Mouse (Mus musculus) right cerebral cortex, postnatal 14 days (tissue): ENCODE data around the gene Xab2.

Experiments used
- DNase-seq: peaks from one replicate; pipeline ENCODE4 v3.0.0; 2022

Xab2 gene

DNA sequence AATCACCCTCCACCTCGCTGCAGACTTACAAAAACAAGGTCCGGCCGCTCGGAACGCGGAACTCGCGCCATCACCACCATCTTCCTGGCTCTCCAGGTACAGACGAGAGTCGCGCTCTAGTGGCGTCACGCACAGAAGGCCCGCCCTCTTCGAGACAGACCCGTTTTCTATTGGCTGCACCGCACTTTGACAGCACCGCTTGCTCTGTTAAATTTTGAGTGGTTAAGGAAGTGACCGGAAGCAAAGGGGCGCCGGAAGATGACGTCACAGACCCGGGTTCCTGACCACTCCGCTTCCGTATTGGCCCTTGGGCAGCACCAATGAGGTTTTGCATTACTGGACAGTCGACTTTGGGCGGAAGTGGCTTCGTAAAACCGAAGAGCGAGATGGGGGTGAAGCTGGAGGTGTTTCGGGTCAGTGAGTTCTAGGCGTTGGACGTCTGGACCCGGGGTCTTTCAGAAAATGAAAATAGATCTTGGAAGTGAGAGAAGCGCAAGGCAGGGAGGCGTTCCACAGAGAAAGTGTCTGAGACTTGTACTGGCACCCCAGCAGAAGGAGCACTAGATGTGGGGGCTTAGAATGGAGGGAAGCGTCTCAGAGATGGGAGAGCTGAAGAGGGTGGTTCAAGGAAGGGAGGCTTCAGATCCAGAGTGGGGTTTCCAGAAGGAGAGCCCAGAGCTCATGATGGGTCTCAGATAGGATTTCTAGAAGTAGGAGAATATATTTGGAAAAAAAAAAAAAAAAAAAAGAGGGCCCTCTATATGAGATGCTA is at the start of gene Xab2, which contains the start of gene Pet100:
TSS of gene Xab2 (minus strand) at position 118 of the 772 bp plus-strand sequence.
TSS of gene Pet100 (plus strand) at position 350 of the 772 bp plus-strand sequence.
- DNase-seq, result peak; percentile 98

DNA sequence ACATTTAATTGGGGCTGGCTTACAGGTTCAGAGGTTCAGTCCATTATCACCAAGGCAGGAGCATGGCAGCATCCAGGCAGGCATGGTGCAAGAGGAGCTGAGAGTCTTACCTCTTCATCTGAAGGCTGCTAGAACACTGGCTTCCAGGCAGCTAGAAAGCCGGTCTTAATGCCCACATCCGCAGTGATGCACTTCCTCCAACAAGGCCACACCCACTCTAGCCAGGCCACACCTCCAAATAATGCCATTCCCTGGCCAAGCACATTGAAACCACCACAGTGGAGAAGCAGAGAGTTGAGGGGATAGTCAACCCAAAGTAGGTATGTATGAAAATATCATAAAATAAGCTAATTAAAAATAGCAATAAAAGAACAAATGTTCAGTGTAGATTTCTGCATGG is 49.3 kb upstream of the Xab2 start:
- DNase-seq, result no peak

DNA sequence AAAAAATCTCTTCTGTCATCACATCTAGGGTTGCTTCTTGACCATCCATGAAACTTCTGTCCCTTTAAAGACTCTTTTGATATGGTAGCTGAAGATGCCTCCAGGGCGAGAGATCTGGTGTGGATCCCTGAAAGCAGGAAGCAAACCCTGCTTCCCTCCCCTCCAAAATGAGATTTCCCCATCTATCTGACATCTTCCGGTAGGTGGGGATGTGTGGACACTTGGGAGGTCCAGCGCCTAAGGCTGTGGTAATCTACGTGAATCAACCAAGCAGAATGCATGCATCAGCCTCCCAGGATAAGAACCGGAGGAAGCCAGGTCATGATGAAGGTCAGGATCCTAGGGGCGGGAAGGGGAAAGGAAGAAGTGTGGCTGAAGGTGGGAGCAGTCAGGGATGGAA is 44.4 kb upstream of the Xab2 start, which contains the start of gene Mcemp1:
TSS of gene Mcemp1 (plus strand) at position 248 of the 400 bp plus-strand sequence.
- DNase-seq, result no peak

DNA sequence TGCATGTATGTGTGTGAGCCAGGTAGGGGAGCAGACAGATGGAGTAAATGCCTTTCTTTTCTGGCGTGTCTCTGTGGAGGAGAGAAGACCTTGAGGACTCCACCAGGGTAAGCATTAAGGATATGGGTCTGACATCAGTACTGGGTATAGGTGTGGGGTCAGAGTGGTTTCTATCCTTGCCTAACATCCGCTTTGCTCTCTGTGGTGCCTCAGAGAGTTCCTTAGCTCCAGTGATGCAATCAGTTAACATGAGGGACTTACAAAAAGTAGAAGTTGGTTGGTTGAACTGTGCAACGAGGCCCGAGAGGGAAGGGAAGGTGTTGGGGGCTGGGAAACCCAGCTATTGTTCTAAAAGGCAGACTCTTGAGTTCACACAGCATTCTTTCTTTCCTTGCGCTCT is 43.3 kb upstream of the Xab2 start:
- DNase-seq, result no peak

DNA sequence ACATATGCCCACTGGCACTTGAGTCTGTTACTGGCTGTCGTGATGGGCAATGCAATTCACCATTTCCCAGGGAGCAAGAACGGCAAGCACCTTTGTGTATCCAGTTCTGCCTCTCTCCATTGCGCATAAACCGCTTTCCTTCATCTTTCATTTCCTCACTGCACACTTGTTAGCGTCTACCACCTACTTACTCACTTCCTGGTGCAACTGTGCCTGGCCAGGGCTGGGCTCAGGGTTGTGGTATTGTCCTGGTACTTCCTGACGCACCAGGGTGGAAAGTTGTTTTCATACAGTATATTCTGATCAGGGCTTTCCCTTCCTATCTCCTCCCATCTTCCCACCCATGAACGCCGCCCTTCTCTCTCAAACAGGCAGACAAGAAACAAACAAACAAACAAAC is 39.8 kb upstream of the Xab2 start:
- no peak for DNase-seq

DNA sequence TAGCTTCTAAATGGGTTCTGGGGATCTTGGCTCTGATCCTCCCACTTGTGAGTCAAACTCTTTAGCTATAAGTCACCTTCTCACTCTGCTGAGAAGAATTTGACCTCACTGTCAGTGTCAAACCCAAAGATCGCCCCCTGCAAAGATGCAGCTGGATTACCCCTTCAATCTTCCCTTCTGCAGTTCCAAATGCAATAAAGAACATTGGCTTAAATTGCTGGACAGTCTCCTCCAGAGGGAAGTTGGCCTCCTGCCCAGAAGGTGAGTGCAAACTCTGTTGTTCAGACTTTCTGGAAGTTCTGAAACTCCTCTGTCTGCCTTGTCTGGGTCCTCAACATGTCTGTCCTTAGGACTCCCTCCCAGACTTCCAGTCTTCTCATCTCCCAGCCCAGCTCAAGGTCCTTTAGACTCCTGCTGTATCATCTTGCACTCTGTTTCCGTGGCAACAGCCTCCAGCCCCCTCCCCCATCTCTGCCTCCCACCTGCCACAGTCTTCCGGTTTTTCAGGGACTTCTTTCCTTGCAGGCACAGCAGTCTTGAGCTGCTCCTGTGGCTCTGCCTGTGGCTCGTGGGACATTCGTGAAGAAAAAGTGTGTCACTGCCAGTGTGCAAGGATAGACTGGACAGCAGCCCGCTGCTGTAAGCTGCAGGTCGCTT is 35.7 kb upstream of the Xab2 start:
- DNase-seq, result peak; percentile 39

DNA sequence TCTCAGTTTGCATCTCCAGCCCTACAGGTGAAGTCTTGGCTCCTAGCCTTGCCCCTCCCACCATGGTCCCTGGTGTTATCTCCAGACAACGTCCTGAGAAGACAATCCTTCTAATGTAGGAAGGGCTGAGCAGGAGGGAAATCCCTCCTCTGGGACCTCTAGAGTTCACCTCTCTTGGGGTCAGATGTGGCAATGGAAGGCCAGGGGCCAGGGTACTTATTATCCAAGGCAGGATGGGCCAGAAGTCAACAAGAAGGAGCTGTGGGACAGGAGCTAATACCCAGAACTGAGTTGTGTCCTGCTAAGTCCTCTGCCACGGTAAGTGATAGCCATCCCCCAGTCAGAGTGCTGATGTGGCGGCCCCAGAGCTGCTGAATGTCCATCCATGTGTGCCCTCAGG is 34.4 kb upstream of the Xab2 start, which contains the start of gene Retn:
TSS of gene Retn (plus strand) at position 245 of the 400 bp plus-strand sequence.
- DNase-seq, result no peak

DNA sequence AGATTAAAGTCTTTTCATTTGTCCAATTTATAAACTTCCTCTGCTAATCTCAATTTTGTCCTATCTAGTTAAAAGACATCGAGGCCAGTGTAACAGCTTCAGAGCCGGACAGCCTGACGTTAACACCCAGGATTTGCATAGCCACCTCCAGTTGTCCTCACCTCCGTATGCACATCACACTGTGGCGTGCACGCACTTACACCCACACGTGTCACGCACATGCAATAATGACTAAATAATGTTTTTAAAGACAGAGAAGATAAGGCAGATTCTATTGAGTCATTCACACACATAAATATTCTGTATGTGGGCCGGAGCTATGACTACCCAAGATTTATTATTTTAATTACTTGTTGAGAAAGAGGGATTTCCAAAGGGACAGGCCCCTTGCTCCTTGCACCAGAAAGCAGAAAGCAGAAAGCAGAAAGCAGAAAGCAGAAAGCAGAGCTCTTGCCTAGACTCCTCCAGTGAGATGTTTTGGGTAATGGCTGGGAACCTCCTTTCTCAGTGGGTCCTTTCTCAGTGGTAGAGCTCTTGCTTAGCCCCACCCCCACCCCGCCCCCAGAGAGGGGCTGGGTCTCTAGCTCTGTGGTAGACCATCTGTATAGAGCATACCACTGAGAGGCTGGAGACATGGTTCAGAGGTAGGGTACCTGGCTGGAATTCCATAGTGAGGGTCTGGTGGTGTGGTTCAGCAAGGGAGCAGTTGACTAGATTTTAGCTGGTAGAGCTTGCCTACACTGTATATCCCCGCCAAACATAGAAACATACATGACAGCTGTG is 33.8 kb upstream of the Xab2 start:
- DNase-seq, result no peak

DNA sequence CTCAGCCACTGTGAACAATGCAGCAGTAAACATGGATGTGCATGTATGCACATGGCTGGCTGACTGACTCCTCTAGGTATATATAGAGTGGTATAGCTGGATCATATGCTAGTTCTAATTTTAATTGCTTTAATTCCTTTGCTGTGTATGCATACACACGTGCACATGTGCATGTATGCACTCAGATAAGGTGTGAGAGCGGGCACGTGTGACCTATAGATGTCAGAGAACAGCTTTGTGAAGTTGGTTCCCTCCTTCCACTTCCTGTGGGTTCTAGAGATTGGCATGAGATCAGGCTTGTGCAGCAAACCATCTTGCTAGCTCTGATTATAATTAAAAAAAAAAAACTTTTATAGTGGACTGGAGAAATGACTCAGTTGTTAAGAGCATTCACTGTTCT is 31.7 kb upstream of the Xab2 start:
- no peak for DNase-seq

DNA sequence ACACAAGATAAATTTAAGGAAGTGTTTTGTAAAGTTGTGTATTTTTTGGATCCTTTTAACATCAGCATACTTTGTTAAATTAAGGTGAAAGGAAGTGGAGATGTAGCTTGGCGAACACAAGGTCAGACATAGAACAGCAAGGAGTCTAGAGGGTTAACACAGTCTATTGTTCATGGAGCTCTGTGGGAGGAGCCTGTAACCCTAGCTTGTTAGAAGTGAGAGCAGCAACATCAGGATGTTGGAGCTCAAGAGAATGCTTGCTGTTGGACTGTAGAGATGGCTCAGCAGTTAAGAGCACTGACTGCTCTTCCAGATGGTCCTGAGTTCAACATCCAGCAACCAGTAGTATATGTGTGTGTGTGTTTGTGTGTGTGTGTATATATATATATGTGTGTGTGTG is 27.9 kb upstream of the Xab2 start:
- no peak for DNase-seq

DNA sequence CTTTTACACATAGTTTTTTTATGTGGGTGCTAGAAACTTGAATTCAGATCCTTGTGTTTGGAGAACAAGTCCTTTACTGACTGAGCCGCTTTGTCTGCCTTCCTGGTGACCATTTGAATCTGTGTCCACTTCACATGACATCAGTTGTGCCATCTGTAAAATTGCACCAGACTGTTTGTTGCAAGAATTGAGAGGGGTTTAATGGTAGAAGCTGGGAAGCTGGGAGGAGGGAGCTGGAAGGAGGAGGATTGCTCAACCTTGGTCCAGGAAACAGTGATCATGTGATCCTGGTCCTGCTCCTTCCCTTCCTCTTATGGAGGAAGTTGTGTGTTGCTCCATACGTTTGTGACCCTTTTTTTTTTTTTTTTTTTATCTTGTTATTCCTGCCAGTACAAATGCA is 27.2 kb upstream of the Xab2 start:
- no peak for DNase-seq

DNA sequence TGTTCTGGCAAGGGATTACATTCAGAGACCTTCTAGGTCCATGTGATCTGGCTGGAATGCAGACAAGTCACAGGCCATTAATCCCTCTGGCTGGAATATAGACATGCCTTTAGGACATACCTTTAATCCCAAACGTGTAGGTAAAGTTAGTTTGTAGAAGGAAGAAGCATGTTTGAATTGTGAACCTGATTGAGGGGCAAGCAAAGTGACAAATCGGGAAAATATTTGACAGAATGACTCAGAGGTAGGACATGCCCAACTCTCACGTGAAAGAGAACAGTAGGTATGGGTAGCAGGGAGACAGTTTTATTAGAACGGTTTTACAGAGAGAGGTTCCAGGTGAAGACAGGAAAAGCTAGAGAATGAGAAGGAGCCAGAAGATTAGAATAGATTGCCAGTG is 26.4 kb upstream of the Xab2 start:
- no peak for DNase-seq

DNA sequence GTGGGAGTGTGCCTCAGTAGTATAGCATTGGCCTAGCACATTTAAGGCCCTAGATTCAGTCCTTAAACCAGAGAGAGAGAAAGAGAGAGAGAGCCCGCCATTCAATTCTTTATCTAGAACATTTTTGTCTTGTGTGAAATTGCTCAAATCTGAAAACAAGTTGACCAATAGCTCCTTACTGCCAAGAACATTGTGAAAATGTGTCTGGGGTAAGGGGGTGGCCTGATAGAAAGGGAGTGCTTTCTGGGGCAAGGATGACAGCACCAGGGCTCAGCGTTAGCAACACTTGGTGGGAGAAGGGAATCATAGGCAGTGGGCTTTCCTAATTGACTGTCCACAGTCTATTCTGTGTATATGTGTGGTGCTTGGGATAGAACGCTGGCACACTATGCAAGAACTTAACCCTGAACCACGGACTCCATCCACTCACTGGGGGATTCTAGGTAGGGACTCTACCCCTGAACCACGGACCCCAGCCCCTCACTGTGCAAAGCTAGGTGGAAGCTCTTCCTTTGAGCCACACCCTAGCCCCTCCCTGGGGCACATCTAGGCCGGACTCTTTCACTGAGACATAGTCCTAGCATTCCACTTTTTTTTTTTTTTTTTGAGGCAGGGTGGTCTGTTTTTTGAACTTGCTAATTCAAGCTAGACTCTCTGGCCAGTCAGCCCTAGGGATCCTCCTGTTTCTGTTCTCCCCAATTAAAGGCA is 25.9 kb upstream of the Xab2 start:
- no peak for DNase-seq

DNA sequence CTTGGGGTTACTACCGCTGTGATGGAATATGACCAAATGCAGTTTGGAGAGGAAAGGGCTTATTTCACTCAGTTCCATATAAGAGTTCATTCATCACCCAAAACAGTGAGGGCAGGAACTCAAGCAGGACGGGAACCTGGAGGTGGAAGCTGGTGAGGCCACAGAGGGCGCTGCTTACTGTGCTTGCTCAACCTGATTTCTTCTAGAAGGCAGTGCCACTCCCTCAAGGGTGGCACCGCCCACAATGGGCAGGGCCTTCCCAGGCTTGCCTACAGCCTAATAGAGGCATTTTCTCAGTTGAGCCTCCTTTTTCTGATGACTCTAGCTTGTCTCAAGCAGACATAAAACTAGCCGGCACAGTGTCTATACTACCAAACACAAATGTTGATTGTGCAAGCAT is 24.7 kb upstream of the Xab2 start:
- DNase-seq, result no peak

DNA sequence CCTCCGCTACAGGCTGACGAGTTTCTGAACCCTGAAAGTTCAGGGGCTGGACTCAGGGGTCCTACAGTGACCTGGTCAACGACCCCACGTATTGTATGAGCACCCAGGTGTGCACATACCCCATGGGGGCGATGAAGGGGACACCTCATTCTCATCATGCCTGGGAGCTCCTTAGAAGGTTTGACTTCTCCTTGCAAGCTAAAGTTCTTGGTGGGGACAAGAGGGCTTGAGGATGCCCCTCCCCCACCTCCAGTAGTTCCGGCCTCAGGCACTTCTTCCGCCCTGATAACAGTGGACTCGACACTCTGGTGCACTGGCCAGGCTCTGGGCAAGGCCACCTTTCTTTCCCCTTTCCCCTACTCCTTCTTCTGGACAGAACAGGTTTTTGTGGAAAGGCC is 10.4 kb upstream of the Xab2 start:
- no peak for DNase-seq

DNA sequence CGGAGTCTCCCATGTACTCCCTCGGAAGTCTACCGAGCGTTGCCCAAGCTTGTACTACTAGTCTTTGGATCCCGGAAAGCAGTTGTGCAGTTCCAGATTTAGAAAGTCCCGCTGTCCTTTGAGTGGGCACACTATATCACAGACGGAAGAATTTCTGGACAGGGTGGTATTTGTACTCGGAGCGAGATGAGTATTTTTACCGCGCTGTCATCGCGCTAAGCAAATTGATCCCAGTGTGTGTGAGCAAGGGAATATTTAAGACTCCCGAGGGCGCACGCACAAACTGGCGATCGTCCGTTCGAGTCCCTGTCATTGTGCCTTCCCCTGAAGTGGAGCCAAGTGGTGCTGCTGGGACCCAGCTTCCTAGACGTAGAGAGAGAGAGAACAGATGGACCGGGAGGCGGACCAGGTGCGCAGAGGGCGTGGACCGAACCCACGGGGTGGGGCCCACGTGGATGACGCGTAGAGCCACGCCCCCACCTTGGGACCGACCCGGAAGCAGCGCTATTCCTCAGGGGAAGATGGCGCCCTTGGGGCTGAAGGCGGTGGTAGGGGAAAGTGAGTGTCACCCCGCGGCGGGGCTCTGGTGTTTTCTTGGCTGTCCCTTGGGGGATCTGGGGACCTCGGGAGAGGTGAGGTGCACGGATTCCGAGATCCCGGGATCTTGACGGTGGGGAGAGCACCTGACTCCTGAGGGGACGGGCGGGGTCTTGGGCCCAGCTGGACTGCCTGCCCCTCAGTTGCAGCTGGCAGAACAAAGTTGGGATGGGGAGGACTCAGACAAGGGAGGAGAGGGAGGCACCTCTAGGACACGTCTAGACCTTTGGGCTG is 9.7 kb upstream of the Xab2 start, which contains the start of gene Stxbp2:
TSS of gene Stxbp2 (plus strand) at position 309 of the 831 bp plus-strand sequence.
- peak; percentile 66 for DNase-seq

DNA sequence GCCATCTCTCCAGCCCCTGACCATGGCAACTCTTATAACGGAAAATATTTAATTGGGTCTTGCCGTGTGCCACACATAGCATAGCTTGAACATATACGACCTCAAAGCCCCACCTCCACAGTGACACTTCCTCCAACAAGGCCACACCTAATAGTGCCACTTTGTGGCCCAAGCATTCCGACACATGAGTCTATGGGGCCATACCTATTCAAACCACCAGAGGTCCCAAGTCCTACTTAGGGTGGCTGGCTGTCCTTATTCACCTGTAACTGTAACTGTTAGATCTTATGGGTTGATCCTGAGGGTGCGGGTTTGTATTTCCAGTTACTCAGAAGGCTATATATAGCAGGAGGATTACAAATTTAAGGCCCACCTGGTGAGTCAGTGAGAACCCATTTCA is 6.9 kb upstream of the Xab2 start:
- no peak for DNase-seq

DNA sequence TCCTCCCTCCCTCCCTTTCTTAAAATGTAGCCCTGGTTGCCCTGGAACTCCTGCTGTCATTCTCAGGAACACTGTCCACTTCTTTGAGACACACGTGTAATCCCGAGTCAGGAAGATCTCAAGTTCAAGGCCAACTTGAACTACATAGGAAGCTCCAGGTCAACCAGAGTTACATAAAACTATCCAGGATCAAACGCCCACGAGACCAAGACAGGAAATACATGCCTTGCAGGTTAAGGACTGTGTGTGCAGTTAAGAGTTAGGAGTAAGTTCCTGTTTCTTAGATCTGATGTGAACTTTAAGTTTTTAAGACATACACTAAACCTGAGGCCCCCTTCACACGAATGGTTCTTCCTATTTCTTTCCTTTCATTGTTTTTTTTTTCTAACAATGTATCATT is 5.9 kb upstream of the Xab2 start:
- DNase-seq, result no peak

DNA sequence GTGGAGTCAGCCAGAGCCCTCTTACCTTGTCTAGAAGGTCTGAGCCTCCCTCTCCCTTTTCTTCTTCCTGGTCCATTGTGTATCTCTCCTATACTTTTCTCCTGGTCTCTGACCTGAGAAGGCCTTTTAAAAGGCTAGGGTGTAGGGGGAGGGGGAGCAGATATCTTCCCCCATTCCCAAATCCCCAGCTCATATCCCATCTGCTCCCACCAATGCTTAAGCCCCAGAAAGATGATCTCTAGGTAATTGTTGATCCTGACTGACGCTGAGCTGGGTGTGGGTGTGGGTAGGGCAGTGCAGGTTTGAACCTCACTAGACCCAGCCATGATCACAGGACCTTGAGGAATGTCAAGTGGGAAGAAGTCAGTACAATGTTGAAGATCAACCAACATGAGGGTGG is 4.3 kb upstream of the Xab2 start, which contains the start of gene Pcp2:
TSS of gene Pcp2 (minus strand) at position 101 of the 400 bp plus-strand sequence.
- no peak for DNase-seq

DNA sequence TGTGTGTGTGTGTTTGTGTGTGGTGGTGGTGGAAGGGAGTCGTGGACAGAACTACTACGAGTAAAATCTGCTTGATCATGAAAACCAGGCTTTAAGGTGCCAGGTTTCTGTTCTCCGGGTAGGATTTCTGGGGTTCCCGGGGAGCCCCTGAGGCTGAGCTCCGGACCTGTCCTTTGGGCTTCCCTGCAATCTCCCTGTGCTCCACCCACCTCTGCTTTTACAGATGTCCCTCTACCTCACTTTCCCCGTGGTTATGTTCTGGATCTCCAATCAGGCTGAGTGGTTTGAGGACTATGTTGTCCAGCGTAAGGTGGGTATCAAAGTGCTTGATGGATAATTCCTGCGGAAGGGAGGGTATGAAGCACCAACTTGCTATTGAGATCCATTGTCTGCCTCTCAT is 1.0 kb upstream of the Xab2 start:
- no peak for DNase-seq

DNA sequence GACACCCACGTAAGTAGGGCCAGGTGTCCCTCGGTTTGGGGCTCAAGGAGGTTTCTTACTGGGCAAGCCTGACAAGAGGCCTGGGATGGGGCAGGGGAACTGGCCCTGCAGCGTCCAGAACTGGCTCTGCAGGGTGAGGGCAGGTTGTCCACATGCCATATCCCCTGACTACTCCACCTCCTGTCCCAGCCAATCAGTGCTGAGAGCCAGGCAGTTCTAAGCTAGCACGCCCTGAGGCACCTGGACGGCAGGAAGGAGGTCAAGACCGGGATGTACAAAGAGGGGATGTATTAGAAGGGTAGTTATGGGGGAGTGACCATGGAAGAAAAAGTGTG is 11.3 kb downstream of the Xab2 start:
- DNase-seq, result no peak
